Mouse (Mus musculus): ENCODE measurements around the gene Parp16. TPM values are rescaled to one million over a fixed set of nuclear protein-coding genes. Genes with fewer than 3 reads are reported as not detected.
"Not testable (repeated sequence)": the region's sequence is repeated elsewhere in the genome, so short reads cannot be mapped to it uniquely, and the experiment has no call there.

The Parp16 gene
- total RNA-seq, 1 experiment from 2014 or later = 9.6 TPM

GRCm38 (mm10) chr9:65200606-65201005 is 5.5 kb downstream of the Parp16 start:
- 0 out of 4 replicates have a peak, but pooled peaks of 1 of the 2 experiments have one; percentile 1 for ATAC-seq (replicated peaks in 1 of 2; ENCODE audit: insufficient read depth in 1 of 2, low FRiP score in 2 of 2, low TSS enrichment in 1 of 2, low read depth in 1 of 2, poor library complexity in 2 of 2, severe bottlenecking in 2 of 2)

GRCm38 (mm10) chr9:65201021-65201380 is 5.8 kb downstream of the Parp16 start:
- ATAC-seq (replicated peaks in 1 of 2; ENCODE audit: insufficient read depth in 1 of 2, low FRiP score in 2 of 2, low TSS enrichment in 1 of 2, low read depth in 1 of 2, poor library complexity in 2 of 2, severe bottlenecking in 2 of 2) = peak; percentile 2 to 21; a peak in 3 of 4 replicates

GRCm38 (mm10) chr9:65201381-65202164 is 6.4 kb downstream of the Parp16 start:
- peak; percentile 71 to 74 for ATAC-seq (replicated peaks in 1 of 2; ENCODE audit: insufficient read depth in 1 of 2, low FRiP score in 2 of 2, low TSS enrichment in 1 of 2, low read depth in 1 of 2, poor library complexity in 2 of 2, severe bottlenecking in 2 of 2)

DNA sequence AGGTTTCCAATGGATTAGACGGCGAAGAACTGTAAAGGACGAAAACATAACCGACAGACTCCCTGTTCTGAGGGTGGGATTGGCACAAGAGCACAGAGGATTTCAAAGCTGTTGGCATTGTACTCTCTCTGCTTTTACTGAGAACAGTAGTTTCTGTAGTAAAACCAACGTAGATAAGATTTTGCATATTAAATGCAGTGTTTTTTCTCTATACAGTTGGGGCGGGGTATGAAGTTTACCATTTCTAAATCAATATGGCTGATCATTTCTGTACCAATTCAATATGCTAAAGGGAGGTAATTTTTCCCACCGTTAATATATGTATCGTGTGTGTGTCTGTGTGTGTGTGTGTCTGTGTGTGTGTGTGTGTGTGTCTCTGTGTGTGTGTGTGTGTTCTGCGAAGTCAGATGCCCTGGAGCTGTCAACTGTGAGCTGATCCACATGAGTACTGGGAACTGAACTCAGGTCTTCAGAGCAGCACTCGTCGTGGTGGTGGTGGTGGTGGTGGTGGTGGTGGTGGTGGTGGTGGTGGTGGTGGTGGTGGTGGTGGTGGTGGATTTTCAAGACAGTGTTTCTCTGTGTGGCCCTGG is 7.1 kb downstream of the Parp16 start:
- no peak for ATAC-seq (replicated peaks in 1 of 2; ENCODE audit: insufficient read depth in 1 of 2, low FRiP score in 2 of 2, low TSS enrichment in 1 of 2, low read depth in 1 of 2, poor library complexity in 2 of 2, severe bottlenecking in 2 of 2)

DNA sequence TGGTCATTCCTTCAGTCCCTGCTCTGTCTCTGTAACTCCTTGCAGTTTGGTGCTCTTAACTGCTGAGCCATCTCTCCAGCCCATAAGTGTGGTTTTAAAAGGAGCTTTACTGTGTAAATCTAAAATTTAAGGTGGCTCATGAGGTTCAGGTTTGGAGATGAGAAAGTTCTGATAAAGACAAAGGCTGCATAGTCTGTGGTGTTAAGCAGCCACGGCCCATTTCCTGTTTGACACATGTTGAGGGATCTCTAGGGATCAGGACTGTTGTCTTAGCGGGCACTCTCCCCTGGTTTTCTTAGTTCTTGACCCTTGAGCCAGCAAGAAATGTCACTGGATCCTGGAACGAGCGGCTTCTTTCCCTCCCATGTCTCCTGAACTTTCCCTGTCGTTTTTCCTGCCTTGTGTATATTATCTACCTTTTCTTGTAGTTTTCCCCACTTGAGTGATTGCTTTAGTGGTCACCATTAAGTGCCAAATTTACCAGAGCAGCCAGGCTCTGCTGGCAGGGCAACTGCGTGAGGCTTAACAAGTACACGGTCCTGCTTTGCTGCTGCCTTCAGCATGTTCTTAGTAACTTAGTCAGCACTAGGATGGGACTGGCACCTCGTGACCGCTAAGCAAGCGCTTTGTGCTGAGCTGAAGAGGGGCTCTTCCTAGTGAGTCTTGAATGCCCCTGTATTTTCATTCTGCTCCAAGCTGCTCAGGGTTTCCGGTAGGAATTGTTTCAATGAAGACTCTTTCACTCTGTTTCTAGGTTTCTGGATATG is 10.1 kb downstream of the Parp16 start:
- no peak for ATAC-seq (replicated peaks in 1 of 2; ENCODE audit: insufficient read depth in 1 of 2, low FRiP score in 2 of 2, low TSS enrichment in 1 of 2, low read depth in 1 of 2, poor library complexity in 2 of 2, severe bottlenecking in 2 of 2)

DNA sequence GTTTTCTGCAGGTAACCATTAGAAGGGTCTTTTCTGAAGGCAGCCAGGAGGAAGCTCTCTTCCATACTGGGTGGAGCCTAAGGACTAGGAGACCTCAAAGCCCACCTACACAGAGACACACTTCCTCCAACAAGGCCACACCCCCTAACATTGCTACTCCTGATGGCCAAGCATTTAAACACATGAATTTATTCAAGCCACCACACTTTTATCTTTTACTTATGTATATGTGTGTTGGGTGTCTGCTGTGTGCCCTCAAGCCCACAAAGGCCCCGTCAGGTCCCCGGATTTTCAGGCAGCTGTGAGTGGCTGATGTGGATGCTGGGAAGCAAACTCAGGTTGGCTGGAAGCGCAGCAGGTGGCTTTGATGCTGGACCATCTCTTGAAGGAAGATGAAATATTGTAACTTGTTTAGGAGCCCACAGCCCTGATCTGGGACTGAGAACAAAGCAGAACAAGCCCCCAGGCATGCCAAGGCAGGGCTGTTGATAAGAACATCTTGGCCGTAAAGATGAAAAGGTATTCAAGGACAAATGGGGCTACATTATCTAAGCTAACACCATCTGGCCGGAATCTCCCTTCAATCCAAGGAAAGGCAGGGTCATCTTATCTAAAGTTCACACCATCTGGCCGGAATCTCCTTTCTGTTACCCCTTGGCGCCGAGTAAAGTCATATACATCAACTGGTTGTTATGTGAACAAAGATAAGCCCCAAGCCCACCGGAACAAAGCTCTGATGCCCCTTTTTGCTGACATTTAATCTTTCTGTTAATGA is 12.1 kb downstream of the Parp16 start:
- ATAC-seq (replicated peaks in 1 of 2; ENCODE audit: insufficient read depth in 1 of 2, low FRiP score in 2 of 2, low TSS enrichment in 1 of 2, low read depth in 1 of 2, poor library complexity in 2 of 2, severe bottlenecking in 2 of 2) = not testable (repeated sequence)

DNA sequence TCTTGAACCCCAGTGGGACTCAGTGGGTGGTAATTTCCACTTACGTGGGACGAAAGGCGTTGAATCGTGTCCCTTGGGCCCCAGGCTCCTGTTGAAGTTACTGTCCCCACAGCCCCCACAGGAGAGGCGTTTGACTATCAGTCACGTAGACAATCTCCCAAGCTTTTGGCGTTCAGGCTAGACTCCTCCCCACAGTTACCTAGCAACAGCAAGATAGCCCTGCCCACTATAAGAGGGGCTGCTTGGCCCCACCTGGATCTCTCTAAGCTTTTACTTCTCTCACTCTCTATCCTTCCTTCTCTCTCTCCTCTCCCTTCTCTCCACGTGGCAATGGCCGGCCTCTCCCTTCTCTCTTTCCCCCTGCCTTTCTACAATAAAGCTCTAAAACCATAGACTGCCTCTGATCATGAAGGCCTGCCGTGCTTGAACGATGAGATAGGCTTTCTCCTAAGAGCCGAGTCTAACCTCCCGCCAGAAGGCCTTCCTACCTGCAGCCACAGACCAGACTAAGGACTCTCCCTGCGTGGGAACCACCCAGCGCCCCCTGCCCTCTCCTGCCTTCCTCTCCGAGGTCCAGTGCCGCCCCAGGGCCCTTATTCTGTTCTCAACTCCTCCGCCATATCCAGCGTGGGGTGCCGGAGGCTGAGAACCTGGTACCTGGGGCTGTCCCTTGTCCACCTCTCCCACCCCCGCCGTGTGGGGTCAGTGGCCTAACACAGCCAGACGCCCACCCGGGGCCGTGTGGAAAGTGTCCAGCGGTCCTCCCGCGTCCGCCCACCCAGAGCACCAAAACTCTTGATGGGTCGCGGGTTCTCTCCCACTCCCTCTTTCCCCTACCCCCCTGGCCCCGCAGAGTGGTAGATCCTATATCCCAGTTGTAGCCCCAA is 13.4 kb downstream of the Parp16 start:
- ATAC-seq (replicated peaks in 1 of 2; ENCODE audit: insufficient read depth in 1 of 2, low FRiP score in 2 of 2, low TSS enrichment in 1 of 2, low read depth in 1 of 2, poor library complexity in 2 of 2, severe bottlenecking in 2 of 2) = no peak

GRCm38 (mm10) chr9:65211598-65211997 is 16.4 kb downstream of the Parp16 start:
- ATAC-seq (replicated peaks in 1 of 2; ENCODE audit: insufficient read depth in 1 of 2, low FRiP score in 2 of 2, low TSS enrichment in 1 of 2, low read depth in 1 of 2, poor library complexity in 2 of 2, severe bottlenecking in 2 of 2) = no peak

GRCm38 (mm10) chr9:65214425-65214777 is 19.2 kb downstream of the Parp16 start:
- ATAC-seq (replicated peaks in 1 of 2; ENCODE audit: insufficient read depth in 1 of 2, low FRiP score in 2 of 2, low TSS enrichment in 1 of 2, low read depth in 1 of 2, poor library complexity in 2 of 2, severe bottlenecking in 2 of 2) = no peak; a peak in 1 of 4 replicates

DNA sequence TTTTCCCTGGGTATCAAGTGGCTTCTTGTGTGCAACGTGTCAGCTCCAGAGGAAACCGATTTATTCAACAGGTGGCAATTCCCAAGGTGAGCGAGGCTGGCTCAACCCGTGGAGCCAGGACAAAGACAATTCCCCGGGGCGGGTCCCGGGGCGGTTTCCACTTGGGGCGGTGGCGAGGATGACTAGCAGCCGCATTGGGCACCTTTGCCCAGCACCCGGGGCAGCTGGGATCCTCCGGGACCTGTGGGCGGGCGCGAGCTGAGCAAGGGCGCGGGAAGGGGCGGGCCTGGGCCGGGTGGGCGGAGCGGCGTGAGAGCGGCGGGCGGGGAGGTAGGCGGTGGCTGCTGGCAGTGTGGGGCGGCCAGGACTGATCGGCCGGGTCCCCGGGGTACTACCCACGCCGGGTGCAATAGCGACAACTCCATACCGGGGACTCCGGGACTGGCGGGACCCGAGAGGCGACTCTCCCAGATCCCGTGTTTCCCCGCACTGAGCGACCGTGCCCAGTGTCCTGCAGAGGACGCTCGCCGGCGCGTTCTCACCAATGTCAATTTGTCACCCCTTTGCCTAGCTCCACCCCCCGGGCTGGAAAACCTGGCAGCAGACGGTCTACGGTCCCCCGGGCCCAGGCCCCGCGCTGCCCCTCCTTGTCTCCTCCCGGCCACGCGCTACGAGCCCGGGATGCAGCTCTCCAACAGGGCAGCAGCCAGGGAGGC is 19.8 kb downstream of the Parp16 start:
- ATAC-seq (replicated peaks in 1 of 2; ENCODE audit: insufficient read depth in 1 of 2, low FRiP score in 2 of 2, low TSS enrichment in 1 of 2, low read depth in 1 of 2, poor library complexity in 2 of 2, severe bottlenecking in 2 of 2) = peak; percentile 82

DNA sequence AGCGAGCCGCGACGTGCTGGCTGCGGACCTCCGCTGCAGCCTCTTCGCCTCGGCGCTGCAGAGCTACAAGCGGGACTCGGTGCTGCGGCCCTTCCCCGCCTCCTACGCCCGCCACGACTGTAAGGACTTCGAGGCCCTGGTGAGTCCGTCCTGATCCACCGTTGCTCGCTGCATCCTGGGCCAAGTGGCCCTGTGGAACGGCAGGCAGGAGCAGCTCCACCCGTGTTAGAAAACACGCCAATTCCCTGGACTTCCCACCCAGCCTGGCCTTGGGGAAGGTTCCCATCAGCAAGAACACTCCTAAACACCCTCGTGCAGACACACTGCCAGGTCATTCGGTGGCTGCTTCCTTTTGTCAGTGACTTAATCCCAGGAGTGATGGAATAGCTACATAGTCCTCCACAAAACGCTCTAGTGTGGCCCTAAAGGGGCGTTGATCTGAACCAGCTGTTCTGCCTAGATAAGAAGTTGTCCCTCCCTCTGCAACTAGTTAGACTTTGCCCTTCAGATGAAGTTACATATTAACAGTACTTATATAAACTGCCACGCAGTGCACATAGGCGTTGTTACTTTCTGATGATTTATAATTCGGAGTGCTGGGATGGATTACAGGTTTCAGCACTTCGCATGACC is 20.5 kb downstream of the Parp16 start:
- ATAC-seq (replicated peaks in 1 of 2; ENCODE audit: insufficient read depth in 1 of 2, low FRiP score in 2 of 2, low TSS enrichment in 1 of 2, low read depth in 1 of 2, poor library complexity in 2 of 2, severe bottlenecking in 2 of 2) = peak; percentile 6 to 38; a peak in 2 of 4 replicates

DNA sequence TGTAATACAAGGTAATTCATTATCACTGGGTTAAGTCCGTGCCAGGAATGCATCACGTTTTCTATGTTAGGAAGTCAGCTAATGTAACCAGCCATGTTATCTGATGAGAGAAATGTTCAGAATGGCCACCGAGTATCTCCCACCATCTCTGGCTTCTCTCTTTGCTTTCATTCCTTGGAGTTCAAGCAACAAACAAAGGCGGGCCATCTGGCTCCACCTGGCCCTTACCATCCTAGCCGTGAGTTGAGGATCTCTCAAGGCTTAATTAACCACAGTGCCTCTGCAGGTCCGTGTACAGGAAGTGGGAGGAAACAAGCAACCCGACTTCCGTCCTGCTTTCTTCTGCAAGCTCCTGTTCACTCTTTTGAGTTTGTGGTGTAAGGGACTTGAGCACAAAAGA is 21.8 kb downstream of the Parp16 start:
- ATAC-seq (replicated peaks in 1 of 2; ENCODE audit: insufficient read depth in 1 of 2, low FRiP score in 2 of 2, low TSS enrichment in 1 of 2, low read depth in 1 of 2, poor library complexity in 2 of 2, severe bottlenecking in 2 of 2) = peak; percentile 48 to 49; a peak in 3 of 4 replicates

DNA sequence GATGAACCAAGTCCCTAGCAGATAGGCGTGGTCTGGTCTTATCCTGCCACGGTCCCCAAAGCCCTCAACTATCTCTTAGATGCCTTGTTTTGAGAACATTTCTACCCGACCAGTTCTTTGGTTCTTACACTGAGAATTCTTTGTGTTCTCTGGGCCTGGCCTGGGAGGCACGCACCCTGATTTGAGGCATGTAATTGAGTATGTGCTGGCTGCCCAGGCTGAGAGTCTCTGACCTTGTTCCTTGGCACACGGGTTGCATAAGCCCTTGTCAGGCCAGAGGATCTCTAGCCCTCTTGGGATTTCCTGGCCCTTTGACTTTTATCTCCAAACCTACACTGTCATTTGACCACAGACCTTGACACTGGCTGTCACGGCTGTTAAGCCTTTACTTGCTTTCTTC is 22.5 kb downstream of the Parp16 start:
- ATAC-seq (replicated peaks in 1 of 2; ENCODE audit: insufficient read depth in 1 of 2, low FRiP score in 2 of 2, low TSS enrichment in 1 of 2, low read depth in 1 of 2, poor library complexity in 2 of 2, severe bottlenecking in 2 of 2) = no peak

DNA sequence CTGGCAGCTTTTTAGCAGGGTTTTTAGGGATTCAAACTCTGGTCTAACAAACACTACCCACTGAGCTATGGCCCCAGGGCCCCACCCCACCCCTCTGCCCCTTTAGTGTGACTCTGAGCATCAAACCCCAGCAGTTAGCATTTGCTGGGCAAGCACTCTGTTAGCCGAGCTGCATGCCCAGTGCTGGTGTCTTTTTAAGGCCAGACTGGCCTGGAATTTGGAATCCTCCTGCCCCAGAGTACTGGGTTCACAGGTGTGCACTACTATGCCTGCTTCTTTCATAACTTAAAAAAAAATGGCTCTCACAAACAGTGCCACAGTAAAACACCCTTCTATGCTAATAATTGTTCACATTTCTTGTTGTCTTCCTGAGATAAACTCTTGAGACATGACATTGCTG is 23.8 kb downstream of the Parp16 start:
- ATAC-seq (replicated peaks in 1 of 2; ENCODE audit: insufficient read depth in 1 of 2, low FRiP score in 2 of 2, low TSS enrichment in 1 of 2, low read depth in 1 of 2, poor library complexity in 2 of 2, severe bottlenecking in 2 of 2) = no peak

GRCm38 (mm10) chr9:65220398-65220797 is 25.2 kb downstream of the Parp16 start:
- not testable (repeated sequence) for ATAC-seq (replicated peaks in 1 of 2; ENCODE audit: insufficient read depth in 1 of 2, low FRiP score in 2 of 2, low TSS enrichment in 1 of 2, low read depth in 1 of 2, poor library complexity in 2 of 2, severe bottlenecking in 2 of 2)

DNA sequence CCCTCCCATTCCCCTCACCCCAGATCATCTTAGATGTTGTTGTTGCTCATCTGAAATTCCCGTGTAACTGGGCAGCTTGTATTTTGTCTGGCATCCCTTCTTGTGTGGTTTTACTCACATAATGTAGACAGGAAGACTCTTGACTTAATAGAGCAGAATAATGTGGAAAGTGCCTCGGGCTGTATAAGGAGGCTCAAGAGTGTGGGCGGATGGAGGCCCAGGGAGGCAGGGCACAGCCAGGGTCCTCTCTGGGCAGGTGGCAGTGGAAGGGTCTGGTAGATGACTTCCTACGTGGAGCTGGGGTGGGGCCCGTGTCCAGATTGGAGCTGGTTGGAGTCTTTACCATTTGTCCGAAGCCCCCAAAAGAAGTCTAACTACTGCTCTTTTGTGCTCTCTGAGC is 28.8 kb downstream of the Parp16 start:
- ATAC-seq (replicated peaks in 1 of 2; ENCODE audit: insufficient read depth in 1 of 2, low FRiP score in 2 of 2, low TSS enrichment in 1 of 2, low read depth in 1 of 2, poor library complexity in 2 of 2, severe bottlenecking in 2 of 2) = no peak

Measured in hematopoietic stem cell, adult 5-6 weeks (primary cell).